Mouse (Mus musculus) CH12.LX (cell line): Measurements from ENCODE around the gene Gria1. TPM values are rescaled to one million over a fixed set of nuclear protein-coding genes. Genes with fewer than 3 reads are reported as not detected.

ENCODE experiments used
- DNase-seq: peaks from one replicate; pipeline ENCODE4 v3.0.0-alpha.2; 2013; ENCODE audit errors: extremely low read depth
- H3K27ac ChIP-seq: 2 replicates; pipeline ENCODE4 v1.5.1; 2012; ENCODE audit warnings: low read depth, mild to moderate bottlenecking, control low read depth, moderate library complexity; ENCODE audit not compliant: insufficient read depth
- H3K27me3 ChIP-seq: replicated peaks from 2 replicates; pipeline ENCODE3; 2012; ENCODE audit warnings: inconsistent platforms
- H3K36me3 ChIP-seq, 2 experiments: replicated peaks in 1 of 2; 2 replicates each; pipeline versions ENCODE3 to v1.6.1; 2012; ENCODE audit warnings: inconsistent platforms in 1 of 2, low read length in 1 of 2, mild to moderate bottlenecking in 1 of 2, mixed read lengths in 1 of 2, moderate library complexity in 1 of 2; ENCODE audit not compliant: control insufficient read depth in 1 of 2, insufficient read depth in 1 of 2
- H3K4me1 ChIP-seq, 2 experiments: 2 replicates each; pipeline ENCODE4 v1.6.1; 2012; ENCODE audit warnings: inconsistent platforms in 1 of 2, moderate library complexity in 1 of 2; ENCODE audit not compliant: insufficient read depth in 2 of 2, control insufficient read depth in 1 of 2
- H3K4me2 ChIP-seq: 2 replicates; pipeline ENCODE4 v1.6.1; 2012; ENCODE audit warnings: low read depth, mild to moderate bottlenecking, control low read depth; ENCODE audit not compliant: poor library complexity, insufficient read depth, severe bottlenecking
- H3K4me3 ChIP-seq, 3 experiments: fragments of 150-350 bp in 1 of 3; sonication (generic) in 1 of 3; replicated peaks in 1 of 3; 2 replicates each; pipeline versions ENCODE3 to v1.5.1; 2011 to 2012; ENCODE audit warnings: low read depth in 2 of 3, low read length in 2 of 3, mild to moderate bottlenecking in 2 of 3, moderate library complexity in 2 of 3, control low read depth in 1 of 3, improper control_type of control experiment in 1 of 3, inconsistent platforms in 1 of 3, mixed read lengths in 1 of 3; ENCODE audit not compliant: poor library complexity in 1 of 3
- H3K79me2 ChIP-seq: replicated peaks from 2 replicates; pipeline ENCODE4 v1.6.1; 2012; ENCODE audit warnings: mild to moderate bottlenecking, moderate library complexity; ENCODE audit not compliant: control insufficient read depth, poor library complexity, insufficient read depth, severe bottlenecking; ENCODE audit errors: extremely low read depth
- H3K9ac ChIP-seq: 2 replicates; pipeline ENCODE4 v1.6.1; 2012; ENCODE audit warnings: low read depth, mild to moderate bottlenecking, control low read depth, moderate library complexity; ENCODE audit not compliant: insufficient read depth
- H3K9me3 ChIP-seq: replicated peaks from 2 replicates; pipeline ENCODE3; 2012; ENCODE audit warnings: low read length, inconsistent platforms, mixed read lengths
- BHLHE40 ChIP-seq: IDR thresholded peaks from 2 replicates; pipeline ENCODE4 v1.6.1; 2011; ENCODE audit warnings: mild to moderate bottlenecking, low read depth, low read length, improper control_type of control experiment
- CHD1 ChIP-seq: IDR thresholded peaks from 2 replicates; pipeline ENCODE4 v1.6.1; 2012; ENCODE audit warnings: low read depth, low read length, improper control_type of control experiment, inconsistent platforms
- CHD2 ChIP-seq: IDR thresholded peaks from 2 replicates; pipeline ENCODE4 v1.6.1; 2011; ENCODE audit warnings: low read length, improper control_type of control experiment
- E2F4 ChIP-seq: IDR thresholded peaks from 2 replicates; pipeline ENCODE4 v1.6.1; 2011; ENCODE audit warnings: low read depth, low read length, improper control_type of control experiment; ENCODE audit not compliant: insufficient replicate concordance
- ETS1 ChIP-seq: conservative IDR thresholded peaks from 2 replicates; pipeline ENCODE4 v1.6.1; 2012; ENCODE audit warnings: low read depth, mild to moderate bottlenecking, inconsistent platforms, low read length, improper control_type of control experiment, moderate library complexity
- JUND ChIP-seq: conservative IDR thresholded peaks from 2 replicates; pipeline ENCODE4 v1.6.1; 2011; ENCODE audit warnings: low read depth, low read length, improper control_type of control experiment
- KAT2A ChIP-seq: IDR thresholded peaks from 2 replicates; pipeline ENCODE4 v1.6.1; 2012; ENCODE audit warnings: low read length, improper control_type of control experiment, inconsistent platforms; ENCODE audit not compliant: insufficient replicate concordance
- MAFK ChIP-seq: IDR thresholded peaks from 2 replicates; pipeline ENCODE4 v1.6.1; 2011; ENCODE audit warnings: low read length, improper control_type of control experiment; ENCODE audit not compliant: insufficient replicate concordance
- MAX ChIP-seq: IDR thresholded peaks from 2 replicates; pipeline ENCODE4 v1.6.1; 2011; ENCODE audit warnings: low read length, improper control_type of control experiment
- MEF2A ChIP-seq: IDR thresholded peaks from 2 replicates; pipeline ENCODE4 v1.6.1; 2014; ENCODE audit warnings: low read depth, mild to moderate bottlenecking, inconsistent platforms, low read length, improper control_type of control experiment, borderline replicate concordance
- MXI1 ChIP-seq: IDR thresholded peaks from 2 replicates; pipeline ENCODE4 v1.6.1; 2011; ENCODE audit warnings: mild to moderate bottlenecking, low read depth, low read length, improper control_type of control experiment
- NELFE ChIP-seq: IDR thresholded peaks from 2 replicates; pipeline ENCODE4 v1.6.1; 2011; ENCODE audit warnings: low read depth, low read length, improper control_type of control experiment
- NRF1 ChIP-seq: IDR thresholded peaks from 2 replicates; pipeline ENCODE4 v1.6.1; 2014; ENCODE audit warnings: low read depth, mild to moderate bottlenecking, inconsistent platforms, low read length, improper control_type of control experiment, moderate library complexity
- PAX5 ChIP-seq: IDR thresholded peaks from 2 replicates; pipeline ENCODE4 v1.6.1; 2012; ENCODE audit warnings: low read length, inconsistent platforms, mixed read lengths
- POLR2AphosphoS2 ChIP-seq: IDR thresholded peaks from 2 replicates; pipeline ENCODE4 v1.6.1; 2011; ENCODE audit warnings: low read depth, low read length, improper control_type of control experiment
- RAD21 ChIP-seq: IDR thresholded peaks from 2 replicates; pipeline ENCODE4 v1.6.1; 2011; ENCODE audit warnings: low read depth, mild to moderate bottlenecking, low read length, improper control_type of control experiment, moderate library complexity
- SIN3A ChIP-seq: IDR thresholded peaks from 2 replicates; pipeline ENCODE4 v1.6.1; 2012; ENCODE audit warnings: low read length, improper control_type of control experiment, inconsistent platforms
- SMC3 ChIP-seq: IDR thresholded peaks from 2 replicates; pipeline ENCODE4 v1.6.1; 2011; ENCODE audit warnings: low read depth, low read length, improper control_type of control experiment
- TCF12 ChIP-seq: IDR thresholded peaks from 2 replicates; pipeline ENCODE4 v1.6.1; 2014; ENCODE audit warnings: low read depth, mild to moderate bottlenecking, inconsistent platforms, low read length, improper control_type of control experiment
- USF1 ChIP-seq: IDR thresholded peaks from 2 replicates; pipeline ENCODE4 v1.6.1; 2014; ENCODE audit warnings: low read depth, mild to moderate bottlenecking, inconsistent platforms, low read length, improper control_type of control experiment
- ZC3H11A ChIP-seq: IDR thresholded peaks from 2 replicates; pipeline ENCODE4 v1.6.1; 2012; ENCODE audit warnings: low read depth, mild to moderate bottlenecking, inconsistent platforms, low read length, improper control_type of control experiment
- ZKSCAN1 ChIP-seq: IDR thresholded peaks from 2 replicates; pipeline ENCODE4 v1.6.1; 2012; ENCODE audit warnings: low read depth, inconsistent platforms, low read length, improper control_type of control experiment, borderline replicate concordance
- ZNF384 ChIP-seq: IDR thresholded peaks from 2 replicates; pipeline ENCODE4 v1.6.1; 2012; ENCODE audit warnings: low read depth, low read length, improper control_type of control experiment, inconsistent platforms
- dilution Hi-C: fragments of 300-500 bp; cut with MboI; formaldehyde crosslinking; loops from 2 replicates; pipeline ENCODE4 v1.14.3; 2020; ENCODE audit warnings: low sequenced_read_pairs; ENCODE audit not compliant: extremely low pct_unique_long_range_greater_than_20kb, extremely low pct_ligation_motif_present
- in situ Hi-C: fragments of 300-500 bp; cut with MboI; formaldehyde crosslinking; loops from 3 replicates; pipeline ENCODE4 v1.14.3; 2019; ENCODE audit warnings: low sequenced_read_pairs, low pct_ligation_motif_present, low pct_unique_long_range_greater_than_20kb, mixed read lengths
- polyA plus RNA-seq: library from polyadenylated mRNA; unstranded; fragments of >175 nt; gene quantifications from 2 replicates; pipeline ENCODE4 v1.2.1, GENCODE M21; 2012; ENCODE audit warnings: low read depth; ENCODE audit not compliant: insufficient read length
- total RNA-seq, 2 experiments: library from RNA; depleted of rRNA; stranded (reverse); fragments of 300-350 nt in 1 of 2; fragments of >200 nt in 1 of 2; gene quantifications; 2 replicates each; pipeline ENCODE4 v1.2.3; 2012 to 2014

The Gria1 gene
- total and polyA plus RNA-seq, 3 experiments, result under 0.01 to 0.49 (median 0.05) TPM

DNA sequence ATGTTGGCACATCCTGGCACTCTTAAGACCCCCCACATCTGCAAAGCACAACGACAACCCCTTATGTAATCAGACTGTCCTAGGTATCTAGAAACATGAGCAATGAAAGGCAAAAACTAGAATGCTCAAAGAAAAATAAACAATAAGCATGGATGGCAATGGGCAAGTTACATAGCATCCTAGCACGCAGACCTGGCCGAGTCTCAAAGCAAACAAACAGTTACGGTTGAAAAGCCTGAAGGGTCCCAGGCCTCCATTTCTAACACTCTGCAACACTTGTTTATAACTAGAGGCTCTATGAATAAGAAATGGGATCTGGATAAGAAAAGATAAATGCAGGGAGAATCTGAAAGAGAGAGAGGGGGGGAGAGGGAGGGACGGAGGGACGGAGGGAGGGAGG, 3.2 kb downstream of the Gria1 start:
- Histone ChIP-seq H3K27me3 (peaks cover 1% of the 10 kb centered on the region), H3K9me3 (peaks cover 50% of the 10 kb centered on the region), H3K27ac (no peak overlapping the region), H3K9ac (no peak overlapping the region), H3K79me2 (no peaks in the 10 kb centered on the region), H3K4me1 (no peaks in the 10 kb centered on the region), H3K4me2 (no peak overlapping the region), H3K36me3 (no peaks in the 10 kb centered on the region), H3K4me3 (no peak overlapping the region)
- no peak for TF ChIP-seq ZNF384
- no peak for TF ChIP-seq MXI1
- TF ChIP-seq MAFK, result no peak
- TF ChIP-seq NRF1, result no peak
- no peak for TF ChIP-seq ZKSCAN1
- no peak for TF ChIP-seq ZC3H11A
- no peak for TF ChIP-seq CHD2
- TF ChIP-seq BHLHE40, result no peak
- no peak for TF ChIP-seq NELFE
- TF ChIP-seq TCF12, result no peak
- no peak for TF ChIP-seq MEF2A
- TF ChIP-seq USF1, result no peak
- TF ChIP-seq E2F4, result no peak
- TF ChIP-seq SIN3A, result no peak
- TF ChIP-seq POLR2AphosphoS2, result no peak
- dilution Hi-C loops, result no loop called here
- DNase-seq, result no peak
- in situ Hi-C loops, result no loop called here

DNA sequence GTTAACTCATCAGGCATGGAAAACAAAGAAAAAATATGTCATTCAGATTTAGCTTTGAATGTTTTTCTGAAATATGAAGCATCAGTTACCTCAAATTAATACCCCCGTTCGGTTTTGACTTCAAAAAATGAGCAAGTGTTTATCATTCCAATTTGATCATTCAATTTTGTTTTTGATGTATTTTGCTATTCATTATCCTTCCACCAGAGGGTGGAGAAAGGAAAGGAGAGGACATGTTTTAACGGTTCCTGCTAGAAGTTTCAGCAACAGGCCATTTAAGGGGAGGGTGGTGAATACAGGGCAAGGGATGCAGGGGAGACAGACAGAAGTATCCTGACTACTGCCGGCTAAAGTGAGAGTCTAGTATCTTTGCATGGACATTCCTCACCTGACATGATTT, 7.3 kb downstream of the Gria1 start:
- H3K4me3 ChIP-seq, result no peak overlapping the region
- TF ChIP-seq NELFE (no peak), CHD1 (no peak), MAX (no peak), RAD21 (no peak), MAFK (no peak), JUND (no peak), KAT2A (no peak), PAX5 (no peak), ETS1 (no peak), MEF2A (no peak), SMC3 (no peak)
- H3K9me3 ChIP-seq, result peaks cover 44% of the 10 kb centered on the region
- dilution Hi-C loops (no loop called here), in situ Hi-C loops (no loop called here)
- H3K9ac ChIP-seq, result no peak overlapping the region
- no peaks in the 10 kb centered on the region for H3K4me1 ChIP-seq
- no peaks in the 10 kb centered on the region for H3K36me3 ChIP-seq
- H3K4me2 ChIP-seq, result no peak overlapping the region
- H3K79me2 ChIP-seq, result no peaks in the 10 kb centered on the region
- H3K27me3 ChIP-seq, result peaks cover 4% of the 10 kb centered on the region
- DNase-seq, result no peak
- H3K27ac ChIP-seq, result no peak overlapping the region
